Mouse (Mus musculus) bone marrow macrophage, adult 2 months (primary cell): Measurements from ENCODE around the gene Soat2.

ENCODE experiments used
- CTCF ChIP-seq: IDR thresholded peaks from 2 replicates; pipeline ENCODE4 v1.5.1; 2012; ENCODE audit warnings: low read depth, mild to moderate bottlenecking, low read length, moderate library complexity
- POLR2A ChIP-seq: IDR thresholded peaks from 2 replicates; pipeline ENCODE4 v1.6.1; 2012; ENCODE audit warnings: mild to moderate bottlenecking, low read depth, low read length, borderline replicate concordance

DNA sequence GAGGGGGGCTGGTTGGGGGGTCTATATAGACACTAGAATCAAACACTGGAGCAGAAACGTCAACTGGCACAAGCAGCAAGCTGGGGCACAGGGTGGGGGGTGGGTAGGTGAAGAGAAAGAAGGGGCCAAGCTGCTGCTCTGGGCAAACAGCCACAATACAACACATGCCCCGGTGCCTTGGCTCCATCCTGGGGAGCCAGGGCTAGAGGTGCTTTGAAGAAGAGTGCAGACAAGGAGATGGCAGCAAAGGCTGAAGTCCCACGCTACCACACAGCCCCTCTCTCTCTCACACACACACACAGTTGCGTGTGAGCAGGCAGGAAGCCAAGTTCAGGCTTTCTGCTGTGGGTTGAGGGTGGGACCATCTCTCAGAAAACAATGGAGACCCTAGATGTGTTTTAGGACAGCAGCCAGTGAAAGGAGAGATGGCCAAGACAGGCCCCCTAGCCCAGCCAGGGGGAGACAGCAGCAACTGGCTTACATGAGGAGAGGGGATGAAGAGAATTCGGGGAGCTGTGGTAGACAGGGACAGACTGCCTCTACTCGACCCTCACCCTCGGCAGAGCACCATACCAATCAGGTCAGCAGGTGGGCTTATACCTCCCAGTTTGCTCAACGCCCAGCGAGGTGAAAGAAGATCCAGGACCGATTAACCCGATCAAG is 33.4 kb upstream of the Soat2 start:
- TF ChIP-seq CTCF (no peak), POLR2A (no peak)
